Mouse (Mus musculus): ENCODE results near the gene Bmper. TPM values are rescaled to one million over a fixed set of nuclear protein-coding genes. Genes with fewer than 3 reads are reported as not detected.

Gene Bmper
- total and polyA plus RNA-seq, 2 experiments from 2014 or later: 3.9 to 4.5 TPM

GRCm38 (mm10) chr9:23255841-23256240 lies 33.0 kb downstream of the Bmper start:
- ATAC-seq (ENCODE audit: insufficient read depth, low read depth) (no peak), DNase-seq (ENCODE audit: low spot score) (no peak)
- Histone ChIP-seq H3K27ac (ENCODE audit: low read depth) (no peak overlapping the region), H3K4me1 (ENCODE audit: control insufficient read depth, insufficient read depth) (peaks cover 11% of the 10 kb centered on the region; the same call in 1 of the 2 replicates), H3K4me3 (ENCODE audit: low read depth, low read length) (no peak overlapping the region), H3K9me3 (replicated peaks; ENCODE audit: control insufficient read depth, low read length) (no peaks in the 10 kb centered on the region), H3K9ac (replicated peaks; ENCODE audit: low read depth, low read length) (no peak overlapping the region), H3K27me3 (ENCODE audit: control insufficient read depth, insufficient read depth, low read length) (no peaks in the 10 kb centered on the region), H3K36me3 (replicated peaks; ENCODE audit: control insufficient read depth, insufficient read depth, low read length) (no peaks in the 10 kb centered on the region), H3K4me2 (ENCODE audit: low read depth, low read length) (no peak overlapping the region)
- TF ChIP-seq CTCF (IDR thresholded peaks at IDR 0.05; ENCODE audit: low read depth) (no peak), EP300 (IDR thresholded peaks at IDR 0.05; ENCODE audit: low read depth) (no peak)
- 70% methylated on average over 2 of the region's 2 CpGs for WGBS

- no peak overlapping the region for H3K4me2 ChIP-seq (ENCODE audit: low read depth, low read length)
- no peaks in the 10 kb centered on the region for H3K9me3 ChIP-seq (replicated peaks; ENCODE audit: control insufficient read depth, low read length)
- WGBS: 62% methylated on average over 2 of the region's 2 CpGs
- no peak overlapping the region for H3K27ac ChIP-seq (ENCODE audit: low read depth)
- no peak overlapping the region for H3K9ac ChIP-seq (replicated peaks; ENCODE audit: low read depth, low read length)
- H3K4me1 ChIP-seq (ENCODE audit: control insufficient read depth, insufficient read depth): peaks cover 11% of the 10 kb centered on the region; the same call in 1 of the 2 replicates
- DNase-seq (ENCODE audit: low spot score) (no peak), ATAC-seq (ENCODE audit: insufficient read depth, low read depth) (no peak)
- no peak overlapping the region for H3K4me3 ChIP-seq (ENCODE audit: low read depth, low read length)
- H3K36me3 ChIP-seq (replicated peaks; ENCODE audit: control insufficient read depth, insufficient read depth, low read length): no peaks in the 10 kb centered on the region
- TF ChIP-seq EP300 (IDR thresholded peaks at IDR 0.05; ENCODE audit: low read depth): no peak
- no peak for TF ChIP-seq CTCF (IDR thresholded peaks at IDR 0.05; ENCODE audit: low read depth)
- no peaks in the 10 kb centered on the region for H3K27me3 ChIP-seq (ENCODE audit: control insufficient read depth, insufficient read depth, low read length)
These were observed 33.7 kb downstream of the Bmper start for GRCm38 (mm10) chr9:23256576-23256975.

GRCm38 (mm10) chr9:23261834-23262233 lies 39.0 kb downstream of the Bmper start:
- H3K27ac ChIP-seq (ENCODE audit: low read depth): no peak overlapping the region
- H3K4me1 ChIP-seq (ENCODE audit: control insufficient read depth, insufficient read depth): peaks cover 3% of the 10 kb centered on the region; the same call in 1 of the 2 replicates
- DNase-seq (ENCODE audit: low spot score): no peak
- H3K4me2 ChIP-seq (ENCODE audit: low read depth, low read length): no peak overlapping the region
- no peak for ATAC-seq (ENCODE audit: insufficient read depth, low read depth)
- no peaks in the 10 kb centered on the region for H3K27me3 ChIP-seq (ENCODE audit: control insufficient read depth, insufficient read depth, low read length)
- no peak overlapping the region for H3K4me3 ChIP-seq (ENCODE audit: low read depth, low read length)
- no peaks in the 10 kb centered on the region for H3K9me3 ChIP-seq (replicated peaks; ENCODE audit: control insufficient read depth, low read length)
- no peak overlapping the region for H3K9ac ChIP-seq (replicated peaks; ENCODE audit: low read depth, low read length)
- no peaks in the 10 kb centered on the region for H3K36me3 ChIP-seq (replicated peaks; ENCODE audit: control insufficient read depth, insufficient read depth, low read length)
- TF ChIP-seq EP300 (IDR thresholded peaks at IDR 0.05; ENCODE audit: low read depth): no peak
- WGBS: 88% methylated on average over 3 of the region's 3 CpGs

- H3K4me3 ChIP-seq (ENCODE audit: low read depth, low read length): no peak overlapping the region
- ATAC-seq (ENCODE audit: insufficient read depth, low read depth) (no peak), DNase-seq (ENCODE audit: low spot score) (no peak)
- WGBS: 71% methylated on average over 7 of the region's 7 CpGs
- H3K27ac ChIP-seq (ENCODE audit: low read depth): no peak overlapping the region
- H3K9ac ChIP-seq (replicated peaks; ENCODE audit: low read depth, low read length): no peak overlapping the region
- H3K4me1 ChIP-seq (ENCODE audit: control insufficient read depth, insufficient read depth): peaks cover 3% of the 10 kb centered on the region; the same call in 1 of the 2 replicates
- no peak overlapping the region for H3K4me2 ChIP-seq (ENCODE audit: low read depth, low read length)
- TF ChIP-seq EP300 (IDR thresholded peaks at IDR 0.05; ENCODE audit: low read depth): no peak
- no peak for TF ChIP-seq CTCF (IDR thresholded peaks at IDR 0.05; ENCODE audit: low read depth)
- H3K9me3 ChIP-seq (replicated peaks; ENCODE audit: control insufficient read depth, low read length): no peaks in the 10 kb centered on the region
- no peaks in the 10 kb centered on the region for H3K36me3 ChIP-seq (replicated peaks; ENCODE audit: control insufficient read depth, insufficient read depth, low read length)
- H3K27me3 ChIP-seq (ENCODE audit: control insufficient read depth, insufficient read depth, low read length): no peaks in the 10 kb centered on the region
These were observed 40.0 kb downstream of the Bmper start for GRCm38 (mm10) chr9:23262851-23263250.

- H3K27me3 ChIP-seq (ENCODE audit: control insufficient read depth, insufficient read depth, low read length): no peaks in the 10 kb centered on the region
- H3K27ac ChIP-seq (ENCODE audit: low read depth): no peak overlapping the region
- H3K4me1 ChIP-seq (ENCODE audit: control insufficient read depth, insufficient read depth): peaks cover 11% of the 10 kb centered on the region; the same call in 1 of the 2 replicates
- TF ChIP-seq CTCF (IDR thresholded peaks at IDR 0.05; ENCODE audit: low read depth) (no peak), EP300 (IDR thresholded peaks at IDR 0.05; ENCODE audit: low read depth) (no peak)
- H3K9me3 ChIP-seq (replicated peaks; ENCODE audit: control insufficient read depth, low read length): no peaks in the 10 kb centered on the region
- no peak overlapping the region for H3K4me2 ChIP-seq (ENCODE audit: low read depth, low read length)
- DNase-seq (ENCODE audit: low spot score): no peak
- no peak overlapping the region for H3K4me3 ChIP-seq (ENCODE audit: low read depth, low read length)
- H3K9ac ChIP-seq (replicated peaks; ENCODE audit: low read depth, low read length): no peak overlapping the region
- no peaks in the 10 kb centered on the region for H3K36me3 ChIP-seq (replicated peaks; ENCODE audit: control insufficient read depth, insufficient read depth, low read length)
- 85% methylated on average over 4 of the region's 4 CpGs for WGBS
- no peak for ATAC-seq (ENCODE audit: insufficient read depth, low read depth)
These were observed 41.6 kb downstream of the Bmper start for GRCm38 (mm10) chr9:23264471-23264870.

GRCm38 (mm10) chr9:23268609-23269008 lies 45.7 kb downstream of the Bmper start:
- H3K9ac ChIP-seq (replicated peaks; ENCODE audit: low read depth, low read length): no peak overlapping the region
- no peaks in the 10 kb centered on the region for H3K27me3 ChIP-seq (ENCODE audit: control insufficient read depth, insufficient read depth, low read length)
- no peak overlapping the region for H3K27ac ChIP-seq (ENCODE audit: low read depth)
- 16% methylated on average over 7 of the region's 7 CpGs for WGBS
- no peak for TF ChIP-seq CTCF (IDR thresholded peaks at IDR 0.05; ENCODE audit: low read depth)
- no peak for TF ChIP-seq EP300 (IDR thresholded peaks at IDR 0.05; ENCODE audit: low read depth)
- H3K4me3 ChIP-seq (ENCODE audit: low read depth, low read length): no peak overlapping the region
- ATAC-seq (ENCODE audit: insufficient read depth, low read depth) (peak; percentile 17; the same call in 1 of the 2 replicates), DNase-seq (ENCODE audit: low spot score) (peak; percentile 11)
- H3K9me3 ChIP-seq (replicated peaks; ENCODE audit: control insufficient read depth, low read length): no peaks in the 10 kb centered on the region
- 0 out of 2 replicates have a peak, but pooled peaks cover 9% of the 10 kb centered on the region for H3K4me1 ChIP-seq (ENCODE audit: control insufficient read depth, insufficient read depth)
- no peaks in the 10 kb centered on the region for H3K36me3 ChIP-seq (replicated peaks; ENCODE audit: control insufficient read depth, insufficient read depth, low read length)
- H3K4me2 ChIP-seq (ENCODE audit: low read depth, low read length): peak overlapping the region; percentile 28
